ENCODE assay signal across 8 mouse cellular contexts in the genomic region with DNA sequence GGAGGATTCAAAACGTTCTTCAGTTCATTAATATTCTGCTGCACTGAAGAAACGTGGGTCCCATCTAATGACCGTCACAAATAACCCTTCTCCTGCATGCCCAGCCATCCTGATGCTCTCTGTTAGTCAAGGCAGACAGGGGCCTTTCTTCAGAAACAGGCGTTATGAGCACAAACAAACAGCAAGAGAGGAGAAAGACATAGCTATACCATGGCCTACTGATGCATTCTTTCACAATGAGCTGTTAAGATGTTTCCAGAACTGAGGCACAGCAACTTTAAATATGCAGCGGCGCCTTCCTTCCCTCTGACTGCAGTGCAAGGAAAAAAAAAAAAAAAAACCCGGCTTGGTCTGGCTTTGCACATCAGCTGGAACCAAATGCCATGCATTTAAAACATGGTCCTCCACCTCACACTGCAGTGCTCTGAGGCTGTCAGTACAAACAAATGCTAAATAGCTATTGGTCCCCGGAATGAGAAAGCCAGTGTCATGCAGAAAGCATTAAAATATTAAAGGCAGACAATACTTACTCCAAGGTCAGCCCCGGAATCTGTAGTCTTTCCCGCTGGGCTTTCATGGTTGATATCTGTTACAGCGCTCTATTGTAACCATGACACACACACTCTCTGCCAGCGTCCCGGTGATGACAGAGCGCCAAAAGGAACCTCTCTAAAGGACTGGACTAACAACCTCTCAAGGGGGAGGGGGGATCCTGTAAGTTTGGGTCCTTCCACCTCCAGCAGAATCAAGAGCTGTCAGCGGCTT.
DNase-seq lines count a peak whose midpoint lies in the region; ATAC-seq and TF ChIP-seq lines count a peak whose summit lies in the region.

No protein-coding gene starts in this region.

- intact Hi-C loops in heart, postnatal 14 days (cut with DNase I), result no loop called here
- intact Hi-C loops in gastrocnemius, postnatal 36 days (cut with DNase I), result no loop called here

- no peak for TF ChIP-seq POLR2A in kidney, adult 2 months (IDR thresholded peaks at IDR 0.05; ENCODE audit: low read depth, low read length)

- H3K9me3 ChIP-seq in limb, embryonic 10.5 days (replicated peaks), result no peaks in the 10 kb centered on the region
- H3K9me3 ChIP-seq in neural tube, embryonic 15.5 days (replicated peaks), result no peaks in the 10 kb centered on the region

- no peaks in the 10 kb centered on the region for H3K36me3 ChIP-seq in kidney, adult 2 months (ENCODE audit: control insufficient read depth, insufficient read depth, low read length)
- no peaks in the 10 kb centered on the region for H3K36me3 ChIP-seq in limb, embryonic 10.5 days
- no peaks in the 10 kb centered on the region for H3K36me3 ChIP-seq in neural tube, embryonic 15.5 days

- no peaks in the 10 kb centered on the region for H3K4me1 ChIP-seq in kidney, adult 2 months (ENCODE audit: control insufficient read depth, insufficient read depth, low read length)
- peaks cover 7% of the 10 kb centered on the region; the same call in 1 of the 2 replicates for H3K4me1 ChIP-seq in limb, embryonic 10.5 days
- H3K4me1 ChIP-seq in neural tube, embryonic 15.5 days, result peaks cover 16% of the 10 kb centered on the region

- H3K9ac ChIP-seq in neural tube, embryonic 15.5 days (replicated peaks), result peak overlapping the region; percentile 41

- peak; percentile 89 for ATAC-seq in neural tube, embryonic 15.5 days (ENCODE audit: low FRiP score)

- peak; percentile 8 for DNase-seq in kidney, adult 2 months
- no peak for DNase-seq in kidney, adult 8-10 months
- peak; percentile 43 for DNase-seq in embryo, embryonic 10 days (ENCODE audit: low spot score)
- DNase-seq in heart, postnatal 14 days, result peak; percentile 20 to 33
- DNase-seq in limb, embryonic 10.5 days (ENCODE audit: low spot score), result peak; percentile 37
- DNase-seq in gastrocnemius, postnatal 36 days, result no peak
- DNase-seq in spleen, postnatal 14 days (ENCODE audit: low spot score in 2 of 2), result no peak

- no peak for TF ChIP-seq CTCF in kidney, adult 2 months (conservative IDR thresholded peaks at IDR 0.05; ENCODE audit: insufficient read depth, insufficient read length, low read depth, low read length)

- WGBS in kidney, adult 2 months, result 26% methylated on average over 15 of the region's 15 CpGs
- 9% methylated on average over 15 of the region's 15 CpGs for WGBS in limb, embryonic 10.5 days
- 4% methylated on average over 15 of the region's 15 CpGs for WGBS in neural tube, embryonic 15.5 days

- no peak overlapping the region for H3K27ac ChIP-seq in kidney, adult 2 months (ENCODE audit: insufficient read depth, low read depth, low read length)
- no peak overlapping the region for H3K27ac ChIP-seq in limb, embryonic 10.5 days
- H3K27ac ChIP-seq in neural tube, embryonic 15.5 days (replicated peaks), result peak overlapping the region; percentile 75

- H3K4me2 ChIP-seq in neural tube, embryonic 15.5 days, result peak overlapping the region; percentile 62

- H3K4me3 ChIP-seq in kidney, adult 2 months (ENCODE audit: insufficient read depth, low read depth, low read length), result no peak overlapping the region
- H3K4me3 ChIP-seq in limb, embryonic 10.5 days, result peak overlapping the region; percentile 37
- H3K4me3 ChIP-seq in neural tube, embryonic 15.5 days (replicated peaks), result peak overlapping the region; percentile 41

- H3K27me3 ChIP-seq in kidney, adult 2 months (replicated peaks; ENCODE audit: control insufficient read depth, insufficient read depth, low read length), result no peaks in the 10 kb centered on the region
- peaks cover 6% of the 10 kb centered on the region for H3K27me3 ChIP-seq in limb, embryonic 10.5 days (ENCODE audit: low read depth, poor library complexity, severe bottlenecking)
- no peaks in the 10 kb centered on the region for H3K27me3 ChIP-seq in neural tube, embryonic 15.5 days (replicated peaks)

Comparison
In these comparisons a context has a peak if more than half of its experiments do, and no peak if none do; other contexts are left out.
1. DNase-seq: peak in kidney, adult 2 months (single experiment), embryo, embryonic 10 days (single experiment), heart, postnatal 14 days (2 of 2) and limb, embryonic 10.5 days (single experiment); none in kidney, adult 8-10 months (0 of 2), gastrocnemius, postnatal 36 days (0 of 2) and spleen, postnatal 14 days (0 of 2).